Mouse (Mus musculus): ENCODE data around the gene Olfr640. TPM values are rescaled to one million over a fixed set of nuclear protein-coding genes. Genes with fewer than 3 reads are reported as not detected.

Gene Olfr640
- polyA plus RNA-seq, 2 experiments = not detected

DNA sequence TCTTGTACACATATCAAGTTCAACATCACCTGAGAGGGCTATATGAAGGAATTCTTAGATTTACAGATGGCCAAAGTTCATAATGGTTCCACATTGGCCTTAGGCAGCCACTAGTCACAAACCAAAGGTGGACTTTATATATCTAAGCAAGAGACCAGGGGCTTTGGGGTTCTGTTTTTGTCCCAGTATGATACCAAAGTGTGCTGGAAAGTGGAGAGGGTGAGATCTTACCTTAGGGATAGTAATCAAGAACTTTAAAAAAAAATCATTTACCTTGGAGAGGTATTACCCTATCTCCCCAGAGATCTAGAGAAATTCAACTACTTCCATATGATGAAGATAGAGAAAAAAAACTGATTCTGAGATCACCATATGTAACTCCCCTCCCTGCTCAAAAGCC is 8.2 kb downstream of the Olfr640 start, which contains the start of gene Olfr639:
Olfr639 (minus strand) TSS at position 101 of the 400 bp plus-strand sequence.
- ATAC-seq (ENCODE audit: insufficient read depth) (no peak), DNase-seq (ENCODE audit: low read depth in 3 of 3, low spot score in 3 of 3) (no peak)
- Histone ChIP-seq H3K4me2 (ENCODE audit: low read depth) (no peak within 1 kb of the TSS), H3K9me3 (ENCODE audit: control insufficient read depth, low read length) (no peaks in the 10 kb centered on the region), H3K9ac (replicated peaks) (no peak within 1 kb of the TSS), H3K4me3 (ENCODE audit: insufficient read depth in 1 of 2, low read depth in 2 of 2, low read length in 2 of 2) (no peak within 1 kb of the TSS), H3K4me1 (replicated peaks; ENCODE audit: control insufficient read depth in 2 of 2, insufficient read depth in 2 of 2, low read length in 1 of 2) (no peaks in the 10 kb centered on the region), H3K36me3 (replicated peaks; ENCODE audit: control insufficient read depth, insufficient read depth, low read depth) (no peaks in the 10 kb centered on the region), H3K27me3 (ENCODE audit: control insufficient read depth, insufficient read depth, low read length) (no peaks in the 10 kb centered on the region), H3K27ac (no peak within 1 kb of the TSS)
- no peak for TF ChIP-seq EP300 (IDR thresholded peaks at IDR 0.05; ENCODE audit: low read depth)
- no peak for TF ChIP-seq CTCF (IDR thresholded peaks at IDR 0.05; ENCODE audit: low read depth)

- H3K27me3 ChIP-seq (ENCODE audit: control insufficient read depth, insufficient read depth, low read length) = no peaks in the 10 kb centered on the region
- no peak overlapping the region for H3K4me3 ChIP-seq (ENCODE audit: insufficient read depth in 1 of 2, low read depth in 2 of 2, low read length in 2 of 2)
- TF ChIP-seq EP300 (IDR thresholded peaks at IDR 0.05; ENCODE audit: low read depth) (no peak), CTCF (IDR thresholded peaks at IDR 0.05; ENCODE audit: low read depth) (no peak)
- no peak overlapping the region for H3K4me2 ChIP-seq (ENCODE audit: low read depth)
- H3K36me3 ChIP-seq (replicated peaks; ENCODE audit: control insufficient read depth, insufficient read depth, low read depth) = no peaks in the 10 kb centered on the region
- no peak overlapping the region for H3K27ac ChIP-seq
- H3K4me1 ChIP-seq (replicated peaks; ENCODE audit: control insufficient read depth in 2 of 2, insufficient read depth in 2 of 2, low read length in 1 of 2) = no peaks in the 10 kb centered on the region
- no peak overlapping the region for H3K9ac ChIP-seq (replicated peaks)
- no peak for DNase-seq (ENCODE audit: low read depth in 3 of 3, low spot score in 3 of 3)
- H3K9me3 ChIP-seq (ENCODE audit: control insufficient read depth, low read length) = no peaks in the 10 kb centered on the region
- no peak for ATAC-seq (ENCODE audit: insufficient read depth)
Observed at GRCm38 (mm10) chr7:103999124-103999523, 26.2 kb downstream of the Olfr640 start.

- no peak within 1 kb of the TSS for H3K9ac ChIP-seq (replicated peaks)
- no peak for TF ChIP-seq EP300 (IDR thresholded peaks at IDR 0.05; ENCODE audit: low read depth)
- no peak for TF ChIP-seq CTCF (IDR thresholded peaks at IDR 0.05; ENCODE audit: low read depth)
- H3K9me3 ChIP-seq (ENCODE audit: control insufficient read depth, low read length) = no peaks in the 10 kb centered on the region
- DNase-seq (ENCODE audit: low read depth in 3 of 3, low spot score in 3 of 3) = no peak
- H3K27ac ChIP-seq = no peak within 1 kb of the TSS
- no peak within 1 kb of the TSS for H3K4me2 ChIP-seq (ENCODE audit: low read depth)
- no peak for ATAC-seq (ENCODE audit: insufficient read depth)
- no peak within 1 kb of the TSS for H3K4me3 ChIP-seq (ENCODE audit: insufficient read depth in 1 of 2, low read depth in 2 of 2, low read length in 2 of 2)
- no peaks in the 10 kb centered on the region for H3K27me3 ChIP-seq (ENCODE audit: control insufficient read depth, insufficient read depth, low read length)
- no peaks in the 10 kb centered on the region for H3K4me1 ChIP-seq (replicated peaks; ENCODE audit: control insufficient read depth in 2 of 2, insufficient read depth in 2 of 2, low read length in 1 of 2)
- no peaks in the 10 kb centered on the region for H3K36me3 ChIP-seq (replicated peaks; ENCODE audit: control insufficient read depth, insufficient read depth, low read depth)
Observed at GRCm38 (mm10) chr7:103998446-103998845, 26.9 kb downstream of the Olfr640 start, which contains the start of gene Olfr638. Gene Olfr638 (plus strand): TSS chr7:103998746.

- H3K4me2 ChIP-seq (ENCODE audit: low read depth) = no peak overlapping the region
- H3K36me3 ChIP-seq (replicated peaks; ENCODE audit: control insufficient read depth, insufficient read depth, low read depth) = no peaks in the 10 kb centered on the region
- no peak for DNase-seq (ENCODE audit: low read depth in 3 of 3, low spot score in 3 of 3)
- no peak for TF ChIP-seq EP300 (IDR thresholded peaks at IDR 0.05; ENCODE audit: low read depth)
- no peak for TF ChIP-seq CTCF (IDR thresholded peaks at IDR 0.05; ENCODE audit: low read depth)
- H3K27me3 ChIP-seq (ENCODE audit: control insufficient read depth, insufficient read depth, low read length) = no peaks in the 10 kb centered on the region
- no peak overlapping the region for H3K27ac ChIP-seq
- no peaks in the 10 kb centered on the region for H3K4me1 ChIP-seq (replicated peaks; ENCODE audit: control insufficient read depth in 2 of 2, insufficient read depth in 2 of 2, low read length in 1 of 2)
- H3K9ac ChIP-seq (replicated peaks) = no peak overlapping the region
- no peak overlapping the region for H3K4me3 ChIP-seq (ENCODE audit: insufficient read depth in 1 of 2, low read depth in 2 of 2, low read length in 2 of 2)
- no peak for ATAC-seq (ENCODE audit: insufficient read depth)
- 24% methylated on average over 1 of the region's 1 CpGs for WGBS (ENCODE audit: insufficient replicate concordance)
- H3K9me3 ChIP-seq (ENCODE audit: control insufficient read depth, low read length) = no peaks in the 10 kb centered on the region
Observed at GRCm38 (mm10) chr7:103971782-103972181, 53.6 kb downstream of the Olfr640 start.

- WGBS (ENCODE audit: insufficient replicate concordance) = 58% methylated on average over 1 of the region's 1 CpGs
- TF ChIP-seq EP300 (IDR thresholded peaks at IDR 0.05; ENCODE audit: low read depth) (no peak), CTCF (IDR thresholded peaks at IDR 0.05; ENCODE audit: low read depth) (no peak)
- no peak within 1 kb of the TSS for H3K27ac ChIP-seq
- H3K4me2 ChIP-seq (ENCODE audit: low read depth) = no peak within 1 kb of the TSS
- no peaks in the 10 kb centered on the region for H3K9me3 ChIP-seq (ENCODE audit: control insufficient read depth, low read length)
- ATAC-seq (ENCODE audit: insufficient read depth) (no peak), DNase-seq (ENCODE audit: low read depth in 3 of 3, low spot score in 3 of 3) (no peak)
- H3K27me3 ChIP-seq (ENCODE audit: control insufficient read depth, insufficient read depth, low read length) = no peaks in the 10 kb centered on the region
- H3K4me3 ChIP-seq (ENCODE audit: insufficient read depth in 1 of 2, low read depth in 2 of 2, low read length in 2 of 2) = no peak within 1 kb of the TSS
- H3K9ac ChIP-seq (replicated peaks) = no peak within 1 kb of the TSS
- no peaks in the 10 kb centered on the region for H3K4me1 ChIP-seq (replicated peaks; ENCODE audit: control insufficient read depth in 2 of 2, insufficient read depth in 2 of 2, low read length in 1 of 2)
- no peaks in the 10 kb centered on the region for H3K36me3 ChIP-seq (replicated peaks; ENCODE audit: control insufficient read depth, insufficient read depth, low read depth)
Observed at GRCm38 (mm10) chr7:103970852-103971251, 54.5 kb downstream of the Olfr640 start, which contains the start of gene Olfr635. Gene Olfr635 (plus strand): TSS chr7:103971152.

Other genes with a start within 250 kb of the Olfr640 start
Only the 30 nearest of the 31 such genes appear.
- gene Olfr67, start 233.8 kb downstream of the Olfr640 start, polyA plus RNA-seq (2012; rRNA removed) = 0.02 TPM in 1 of 2 replicates, not detected in the other
- not detected in 2 replicates for gene Olfr67, start 233.8 kb downstream of the Olfr640 start, polyA plus RNA-seq (2014; fragmentation: Nextera tagmentation; extraction: Ambion mirVana)
- gene Hbb-bt, start 211.6 kb downstream of the Olfr640 start, polyA plus RNA-seq (2012; rRNA removed) = 57,913 and 74,220 TPM in 2 replicates
- 62,702 and 66,320 TPM in 2 replicates for gene Hbb-bt, start 211.6 kb downstream of the Olfr640 start, polyA plus RNA-seq (2014; fragmentation: Nextera tagmentation; extraction: Ambion mirVana)
- gene Hbb-bs, start 197.5 kb downstream of the Olfr640 start, polyA plus RNA-seq (2012; rRNA removed) = 195,474 and 209,901 TPM in 2 replicates
- 126,713 and 131,477 TPM in 2 replicates for gene Hbb-bs, start 197.5 kb downstream of the Olfr640 start, polyA plus RNA-seq (2014; fragmentation: Nextera tagmentation; extraction: Ambion mirVana)
- gene Hbb-bh2, start 185.1 kb downstream of the Olfr640 start, polyA plus RNA-seq (2012; rRNA removed) = 0.19 and 0.36 TPM in 2 replicates
- gene Hbb-bh2, start 185.1 kb downstream of the Olfr640 start, polyA plus RNA-seq (2014; fragmentation: Nextera tagmentation; extraction: Ambion mirVana) = not detected in 2 replicates
- 94.8 and 146 TPM in 2 replicates for gene Hbb-bh1, start 182.4 kb downstream of the Olfr640 start, polyA plus RNA-seq (2012; rRNA removed)
- gene Hbb-bh1, start 182.4 kb downstream of the Olfr640 start, polyA plus RNA-seq (2014; fragmentation: Nextera tagmentation; extraction: Ambion mirVana) = 155 and 211 TPM in 2 replicates
- 361 and 394 TPM in 2 replicates for gene Hbb-y, start 172.4 kb downstream of the Olfr640 start, polyA plus RNA-seq (2012; rRNA removed)
- 543 and 665 TPM in 2 replicates for gene Hbb-y, start 172.4 kb downstream of the Olfr640 start, polyA plus RNA-seq (2014; fragmentation: Nextera tagmentation; extraction: Ambion mirVana)
- gene Olfr66, start 139.3 kb downstream of the Olfr640 start, polyA plus RNA-seq (2012; rRNA removed) = 0.03 TPM in 1 of 2 replicates, not detected in the other
- gene Olfr66, start 139.3 kb downstream of the Olfr640 start, polyA plus RNA-seq (2014; fragmentation: Nextera tagmentation; extraction: Ambion mirVana) = not detected in 2 replicates
- under 0.01 TPM in 1 of 2 replicates, not detected in the other for gene Olfr64, start 131.1 kb downstream of the Olfr640 start, polyA plus RNA-seq (2012; rRNA removed)
- gene Olfr64, start 131.1 kb downstream of the Olfr640 start, polyA plus RNA-seq (2014; fragmentation: Nextera tagmentation; extraction: Ambion mirVana) = not detected in 2 replicates
- not detected in 2 replicates for gene Olfr65, start 122.1 kb downstream of the Olfr640 start, polyA plus RNA-seq (2012; rRNA removed)
- gene Olfr65, start 122.1 kb downstream of the Olfr640 start, polyA plus RNA-seq (2014; fragmentation: Nextera tagmentation; extraction: Ambion mirVana) = not detected in 2 replicates
- gene Olfr631, start 96.7 kb downstream of the Olfr640 start, polyA plus RNA-seq (2012; rRNA removed) = 0.84 and 0.95 TPM in 2 replicates
- gene Olfr631, start 96.7 kb downstream of the Olfr640 start, polyA plus RNA-seq (2014; fragmentation: Nextera tagmentation; extraction: Ambion mirVana) = 0.19 and 0.24 TPM in 2 replicates
- 1.9 and 2.2 TPM in 2 replicates for gene Olfr632, start 91.2 kb downstream of the Olfr640 start, polyA plus RNA-seq (2012; rRNA removed)
- 0.52 and 0.69 TPM in 2 replicates for gene Olfr632, start 91.2 kb downstream of the Olfr640 start, polyA plus RNA-seq (2014; fragmentation: Nextera tagmentation; extraction: Ambion mirVana)
- gene Olfr633, start 81.1 kb downstream of the Olfr640 start, polyA plus RNA-seq (2012; rRNA removed) = 0.04 and 0.06 TPM in 2 replicates
- gene Olfr633, start 81.1 kb downstream of the Olfr640 start, polyA plus RNA-seq (2014; fragmentation: Nextera tagmentation; extraction: Ambion mirVana) = not detected in 2 replicates
- 0.02 and 0.03 TPM in 2 replicates for gene Olfr635, start 54.4 kb downstream of the Olfr640 start, polyA plus RNA-seq (2012; rRNA removed)
- not detected in 2 replicates for gene Olfr635, start 54.4 kb downstream of the Olfr640 start, polyA plus RNA-seq (2014; fragmentation: Nextera tagmentation; extraction: Ambion mirVana)
- 0.06 and 0.18 TPM in 2 replicates for gene Olfr638, start 26.8 kb downstream of the Olfr640 start, polyA plus RNA-seq (2012; rRNA removed)
- gene Olfr638, start 26.8 kb downstream of the Olfr640 start, polyA plus RNA-seq (2014; fragmentation: Nextera tagmentation; extraction: Ambion mirVana) = not detected in 2 replicates
- not detected in 2 replicates for gene Olfr639, start 8.3 kb downstream of the Olfr640 start, polyA plus RNA-seq (2012; rRNA removed)
- 0.03 TPM in 1 of 2 replicates, not detected in the other for gene Olfr639, start 8.3 kb downstream of the Olfr640 start, polyA plus RNA-seq (2014; fragmentation: Nextera tagmentation; extraction: Ambion mirVana)
- gene Olfr641, start 9.9 kb upstream of the Olfr640 start, polyA plus RNA-seq (2012; rRNA removed) = not detected in 2 replicates
- not detected in 2 replicates for gene Olfr641, start 9.9 kb upstream of the Olfr640 start, polyA plus RNA-seq (2014; fragmentation: Nextera tagmentation; extraction: Ambion mirVana)
- not detected in 2 replicates for gene Olfr642, start 27.1 kb upstream of the Olfr640 start, polyA plus RNA-seq (2012; rRNA removed)
- gene Olfr642, start 27.1 kb upstream of the Olfr640 start, polyA plus RNA-seq (2014; fragmentation: Nextera tagmentation; extraction: Ambion mirVana) = not detected in 2 replicates
- gene 4930516K23Rik, start 35.9 kb upstream of the Olfr640 start, polyA plus RNA-seq (2012; rRNA removed) = not detected in 2 replicates
- not detected in 2 replicates for gene 4930516K23Rik, start 35.9 kb upstream of the Olfr640 start, polyA plus RNA-seq (2014; fragmentation: Nextera tagmentation; extraction: Ambion mirVana)
- gene Olfr644, start 46.3 kb upstream of the Olfr640 start, polyA plus RNA-seq (2012; rRNA removed) = not detected in 2 replicates
- not detected in 2 replicates for gene Olfr644, start 46.3 kb upstream of the Olfr640 start, polyA plus RNA-seq (2014; fragmentation: Nextera tagmentation; extraction: Ambion mirVana)
- not detected in 2 replicates for gene Olfr645, start 59.9 kb upstream of the Olfr640 start, polyA plus RNA-seq (2012; rRNA removed)
- gene Olfr645, start 59.9 kb upstream of the Olfr640 start, polyA plus RNA-seq (2014; fragmentation: Nextera tagmentation; extraction: Ambion mirVana) = not detected in 2 replicates
- not detected in 2 replicates for gene Olfr646, start 79.3 kb upstream of the Olfr640 start, polyA plus RNA-seq (2012; rRNA removed)
- gene Olfr646, start 79.3 kb upstream of the Olfr640 start, polyA plus RNA-seq (2014; fragmentation: Nextera tagmentation; extraction: Ambion mirVana) = not detected in 2 replicates
- not detected in 2 replicates for gene Ubqln5, start 104.3 kb upstream of the Olfr640 start, polyA plus RNA-seq (2012; rRNA removed)
- gene Ubqln5, start 104.3 kb upstream of the Olfr640 start, polyA plus RNA-seq (2014; fragmentation: Nextera tagmentation; extraction: Ambion mirVana) = not detected in 2 replicates
- not detected in 2 replicates for gene Olfr643, start 111.8 kb upstream of the Olfr640 start, polyA plus RNA-seq (2012; rRNA removed)
- gene Olfr643, start 111.8 kb upstream of the Olfr640 start, polyA plus RNA-seq (2014; fragmentation: Nextera tagmentation; extraction: Ambion mirVana) = not detected in 2 replicates
- gene Ubqln3, start 117.7 kb upstream of the Olfr640 start, polyA plus RNA-seq (2012; rRNA removed) = not detected in 2 replicates
- gene Ubqln3, start 117.7 kb upstream of the Olfr640 start, polyA plus RNA-seq (2014; fragmentation: Nextera tagmentation; extraction: Ambion mirVana) = not detected in 2 replicates
- gene Ubqlnl, start 125.0 kb upstream of the Olfr640 start, polyA plus RNA-seq (2012; rRNA removed) = not detected in 2 replicates
- not detected in 2 replicates for gene Ubqlnl, start 125.0 kb upstream of the Olfr640 start, polyA plus RNA-seq (2014; fragmentation: Nextera tagmentation; extraction: Ambion mirVana)
- gene Olfm5, start 139.3 kb upstream of the Olfr640 start, polyA plus RNA-seq (2012; rRNA removed) = not detected in 2 replicates
- gene Olfm5, start 139.3 kb upstream of the Olfr640 start, polyA plus RNA-seq (2014; fragmentation: Nextera tagmentation; extraction: Ambion mirVana) = not detected in 2 replicates
- 0.01 and 0.06 TPM in 2 replicates for gene Olfr648, start 157.8 kb upstream of the Olfr640 start, polyA plus RNA-seq (2012; rRNA removed)
- gene Olfr648, start 157.8 kb upstream of the Olfr640 start, polyA plus RNA-seq (2014; fragmentation: Nextera tagmentation; extraction: Ambion mirVana) = 0.04 TPM in 1 of 2 replicates, not detected in the other
- not detected in 2 replicates for gene Olfr649, start 170.4 kb upstream of the Olfr640 start, polyA plus RNA-seq (2012; rRNA removed)
- not detected in 2 replicates for gene Olfr649, start 170.4 kb upstream of the Olfr640 start, polyA plus RNA-seq (2014; fragmentation: Nextera tagmentation; extraction: Ambion mirVana)
- gene Trim6, start 193.2 kb upstream of the Olfr640 start, polyA plus RNA-seq (2012; rRNA removed) = 0.38 and 0.43 TPM in 2 replicates
- gene Trim6, start 193.2 kb upstream of the Olfr640 start, polyA plus RNA-seq (2014; fragmentation: Nextera tagmentation; extraction: Ambion mirVana) = 0.28 and 0.44 TPM in 2 replicates
- 1.1 and 1.4 TPM in 2 replicates for gene Trim34a, start 218.9 kb upstream of the Olfr640 start, polyA plus RNA-seq (2012; rRNA removed)
- 1.3 and 1.7 TPM in 2 replicates for gene Trim34a, start 218.9 kb upstream of the Olfr640 start, polyA plus RNA-seq (2014; fragmentation: Nextera tagmentation; extraction: Ambion mirVana)